Mouse (Mus musculus) left cerebral cortex, postnatal 25 days (tissue): ENCODE results near the gene Mosmo. TPM values are rescaled to one million over a fixed set of nuclear protein-coding genes. Genes with fewer than 3 reads are reported as not detected.
"Not testable (repeated sequence)": the region's sequence is repeated elsewhere in the genome, so short reads cannot be mapped to it uniquely, and the experiment has no call there.

Experiments used
- DNase-seq, 2 experiments: peaks; one replicate each; pipeline ENCODE4 v3.0.0; 2022; ENCODE audit warnings: low spot score in 2 of 2, mixed read lengths in 1 of 2
- intact Hi-C: fragments of 180-260 bp; cut with DNase I; formaldehyde crosslinking; loops from one replicate; pipeline ENCODE4 v1.15.1; 2025
- total RNA-seq, 2 experiments: library from RNA; stranded (reverse); gene quantifications; 2 replicates each; pipeline ENCODE4 v1.2.3; 2021

Gene Mosmo
- total RNA-seq, 2 experiments from 2014 or later = 70.4 to 83.7 TPM

GRCm38 (mm10) chr7:120695196-120695595 lies 17.8 kb downstream of the Mosmo start:
- DNase-seq = no peak
- intact Hi-C loops = loop anchor here (2.0 kb wide), 1 partner anchor 16 kb away; no protein-coding TSS in a partner anchor

DNA sequence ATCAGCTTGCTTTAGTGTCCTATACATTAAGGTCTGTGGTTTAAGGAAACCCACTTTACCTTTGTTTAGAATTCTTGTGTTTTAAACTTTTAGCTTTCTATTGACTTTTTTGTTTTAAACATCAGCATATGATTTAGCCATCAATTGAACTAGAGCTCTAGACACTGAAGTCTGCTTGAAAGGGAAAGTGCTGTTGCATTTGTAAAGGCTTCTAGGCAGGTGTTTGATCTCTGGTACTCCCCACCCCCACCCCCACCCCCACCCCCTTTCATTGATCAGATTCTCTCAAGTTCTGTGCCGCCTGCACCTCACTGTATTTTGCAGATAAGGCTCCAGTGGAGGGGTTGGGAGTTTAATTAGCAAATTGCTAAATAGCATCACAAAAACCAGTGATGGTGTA lies 18.2 kb downstream of the Mosmo start:
- DNase-seq = no peak
- intact Hi-C loops = loop anchor here (2.0 kb wide), 1 partner anchor 15 kb away; no protein-coding TSS in a partner anchor

DNA sequence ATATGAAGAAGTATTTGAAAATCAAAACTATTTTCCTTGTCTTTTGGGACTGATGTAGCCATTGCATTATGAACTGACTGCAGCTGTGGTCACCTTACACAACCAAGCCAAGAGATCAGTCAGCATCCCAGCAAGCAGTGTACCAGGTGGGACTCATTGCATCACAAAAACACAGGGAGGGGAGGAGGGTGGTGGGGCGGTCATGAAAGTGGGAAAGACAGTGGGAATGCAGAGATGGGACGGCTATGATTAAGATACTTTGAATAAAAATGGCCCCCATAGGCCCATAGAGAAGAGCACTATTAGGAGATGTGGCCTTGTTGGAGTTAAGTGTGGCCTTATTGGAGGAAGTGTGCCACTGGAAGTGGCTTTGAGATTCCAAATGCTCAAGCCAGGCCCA lies 18.9 kb downstream of the Mosmo start:
- intact Hi-C loops = no loop called here
- no peak for DNase-seq

- DNase-seq = no peak
- intact Hi-C loops = no loop called here
Observed at GRCm38 (mm10) chr7:120699586-120699985, 22.2 kb downstream of the Mosmo start.

DNA sequence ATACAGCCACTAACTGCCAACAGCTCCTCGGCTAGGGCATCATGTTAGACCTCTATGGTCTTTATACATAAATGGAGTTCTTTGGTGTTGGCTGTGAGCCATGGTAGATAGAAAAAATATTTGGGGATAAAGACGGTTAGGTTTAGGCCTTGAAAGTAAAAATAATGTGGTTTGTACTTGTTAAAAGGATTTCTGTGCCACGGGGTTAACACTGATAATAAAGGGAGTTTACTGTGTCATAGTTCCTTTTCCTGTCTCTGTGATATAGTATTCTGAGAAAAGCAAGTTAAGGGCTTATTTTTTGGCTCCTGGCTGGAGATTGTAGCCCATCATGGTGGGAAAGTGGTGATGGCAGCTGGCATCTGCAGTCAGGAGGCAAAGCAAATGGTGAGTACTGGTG lies 26.5 kb downstream of the Mosmo start:
- intact Hi-C loops = no loop called here
- no peak for DNase-seq

- DNase-seq = peak in 1 of 2 experiments; percentile 88
- intact Hi-C loops = loop anchor here (1.0 kb wide), 1 partner anchor 113 kb away; no protein-coding TSS in a partner anchor
Observed at GRCm38 (mm10) chr7:120712071-120712470, 34.7 kb downstream of the Mosmo start.

- no peak for DNase-seq
- intact Hi-C loops = no loop called here
Observed at GRCm38 (mm10) chr7:120713225-120713624, 35.8 kb downstream of the Mosmo start.

DNA sequence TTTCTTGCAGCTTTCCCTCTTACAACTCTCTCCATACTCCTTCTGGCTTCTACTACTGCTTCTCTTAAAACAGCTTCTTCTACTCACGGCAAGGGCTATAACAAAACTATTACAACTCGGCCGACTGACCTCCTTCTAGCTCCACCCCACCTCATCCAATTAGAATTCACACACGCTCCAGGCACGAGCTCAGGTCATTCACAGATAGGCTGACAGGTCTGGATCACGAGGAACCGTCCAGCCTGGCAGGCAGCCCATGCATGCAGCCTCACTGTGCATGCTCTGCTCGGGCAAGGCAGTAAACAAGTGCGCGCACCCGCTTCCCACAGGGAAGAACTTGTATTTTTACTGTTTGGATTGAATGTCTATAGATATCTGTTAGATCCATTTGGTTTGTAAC lies 36.5 kb downstream of the Mosmo start:
- DNase-seq, intact Hi-C loops: not testable (repeated sequence)

DNA sequence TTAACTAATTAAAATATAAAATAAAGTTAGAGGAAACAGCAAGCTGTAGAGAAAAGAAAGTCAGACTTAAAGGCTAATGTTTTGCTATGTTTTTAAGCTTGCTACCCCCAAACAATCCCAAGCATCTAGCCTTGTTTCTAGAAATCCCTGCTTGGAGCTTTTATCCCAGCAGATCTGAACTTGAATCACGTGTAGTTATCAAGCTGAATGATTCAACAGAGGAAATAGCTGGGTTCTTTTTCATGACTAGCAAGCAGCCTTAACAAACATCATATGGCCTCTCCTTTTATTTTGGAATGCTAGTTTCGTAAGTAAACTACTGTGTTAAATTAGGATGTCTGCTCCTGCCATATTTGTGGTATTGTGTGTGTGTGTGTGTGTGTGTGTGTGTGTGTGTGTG lies 39.8 kb downstream of the Mosmo start:
- intact Hi-C loops = no loop called here
- DNase-seq = no peak

DNA sequence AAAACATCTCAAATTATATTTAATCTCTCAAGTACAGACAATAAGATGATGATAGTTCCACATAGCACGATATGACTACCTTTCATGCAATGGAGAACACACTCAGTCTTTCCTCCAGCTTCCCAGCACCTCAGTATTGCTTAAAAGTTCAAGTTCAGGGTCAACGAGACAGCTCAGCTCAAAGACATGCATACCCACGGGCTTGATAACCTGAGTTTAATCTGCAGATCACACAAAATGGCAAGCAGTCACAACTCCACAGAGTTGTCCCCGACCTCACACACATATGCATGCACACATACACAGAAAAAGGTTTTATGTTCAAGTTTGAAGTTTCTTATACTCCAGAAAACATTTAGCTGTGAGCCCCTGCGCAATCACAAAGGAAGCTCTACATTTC lies 43.6 kb downstream of the Mosmo start:
- intact Hi-C loops = no loop called here
- DNase-seq = no peak

GRCm38 (mm10) chr7:120721456-120721855 lies 44.0 kb downstream of the Mosmo start:
- intact Hi-C loops = no loop called here
- no peak for DNase-seq

GRCm38 (mm10) chr7:120722063-120722462 lies 44.6 kb downstream of the Mosmo start:
- DNase-seq = no peak
- intact Hi-C loops = no loop called here

GRCm38 (mm10) chr7:120722839-120723278 lies 45.4 kb downstream of the Mosmo start:
- intact Hi-C loops = no loop called here

DNA sequence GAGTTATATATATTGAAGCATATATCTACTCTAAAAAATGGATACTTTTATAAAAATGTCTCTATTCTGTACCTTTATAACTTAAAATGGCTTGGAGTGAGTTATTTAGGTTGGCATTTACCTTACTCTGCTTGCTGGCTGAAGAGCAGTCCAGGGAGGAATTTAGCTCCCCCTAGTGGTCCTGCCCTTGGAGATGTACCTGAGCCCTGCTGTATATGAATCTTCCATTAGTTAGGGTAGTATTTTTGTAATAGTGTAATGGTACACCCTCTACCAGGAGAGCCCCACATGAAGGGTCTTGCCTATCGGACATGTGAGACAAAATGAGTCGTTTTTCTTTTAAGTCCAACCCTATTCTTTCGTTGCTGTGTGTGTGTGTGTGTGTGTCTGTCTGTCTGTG lies 50.2 kb downstream of the Mosmo start:
- DNase-seq = peak in 1 of 2 experiments; percentile 68
- intact Hi-C loops = loop anchor here (5.0 kb wide), 1 partner anchor 50 kb away; the partner anchor contains the start of gene Mosmo

More at GRCm38 (mm10) chr7:120722839-120723278, 45.4 kb downstream of the Mosmo start:
- DNase-seq = peak; percentile 34 to 68

DNA sequence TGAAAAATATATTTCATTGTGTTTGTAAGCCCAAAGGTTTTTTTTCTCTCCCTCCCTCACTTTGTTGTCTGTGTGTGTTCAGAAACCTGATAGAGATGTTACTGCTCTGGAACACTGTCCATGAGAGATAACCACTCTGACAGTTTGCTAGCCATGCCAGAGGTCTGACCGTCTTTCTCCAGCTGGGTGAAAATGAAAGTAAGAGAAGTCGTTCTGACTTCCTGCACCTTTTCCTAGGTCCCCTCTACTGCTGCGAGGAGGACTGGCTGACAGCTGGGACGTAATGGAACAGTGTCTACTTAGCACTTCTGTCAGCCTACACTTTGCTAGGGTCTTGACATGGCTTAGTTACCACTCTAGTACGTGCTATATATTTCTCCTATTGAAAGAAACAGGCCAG lies 52.2 kb downstream of the Mosmo start:
- DNase-seq = no peak
- intact Hi-C loops = loop anchor here (5.0 kb wide), 1 partner anchor 52 kb away; the partner anchor contains the start of gene Mosmo

DNA sequence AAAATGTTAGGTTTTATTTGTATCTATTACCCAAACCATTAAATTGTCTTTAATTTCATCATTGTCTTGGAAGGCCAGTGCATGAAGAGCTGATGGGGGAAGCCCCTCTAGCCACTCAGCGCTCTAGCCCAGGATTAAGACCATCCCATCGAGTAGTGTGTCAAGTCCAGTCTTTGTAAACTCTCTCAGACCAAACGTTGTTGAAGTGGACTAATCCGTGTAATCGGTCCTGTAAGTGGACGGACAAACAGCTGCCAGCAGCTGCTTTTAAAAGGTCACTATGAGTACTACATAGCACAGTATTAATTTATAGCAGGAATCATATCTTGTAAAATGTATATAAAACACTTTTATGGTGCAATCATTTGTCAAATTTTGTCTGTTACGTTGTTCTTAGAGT lies 55.5 kb downstream of the Mosmo start:
- intact Hi-C loops = no loop called here
- no peak for DNase-seq

DNA sequence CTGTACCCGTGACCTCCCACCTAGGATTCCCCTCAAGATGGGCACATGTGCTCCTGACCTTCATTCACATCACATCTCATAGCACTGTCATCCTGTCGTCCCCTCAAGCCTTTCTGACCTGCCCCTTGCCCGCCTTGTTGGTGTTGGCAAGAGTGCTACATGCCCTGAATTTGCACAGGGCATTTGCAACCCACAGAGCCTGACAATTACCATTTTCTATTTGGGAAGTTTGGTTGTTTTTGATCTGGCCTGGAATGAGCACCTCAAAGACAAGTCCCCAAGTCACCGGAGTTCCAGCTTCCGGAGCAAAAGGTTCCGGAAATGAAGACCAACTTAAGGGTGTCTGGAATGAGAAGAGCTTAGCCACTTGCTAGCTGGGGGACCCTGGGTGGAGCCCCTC lies 61.6 kb downstream of the Mosmo start, which contains the start of gene Vwa3a:
Gene Vwa3a, plus strand, starts transcription at position 301 of the 400 bp plus-strand sequence.
- intact Hi-C loops = no loop called here
- no peak for DNase-seq

DNA sequence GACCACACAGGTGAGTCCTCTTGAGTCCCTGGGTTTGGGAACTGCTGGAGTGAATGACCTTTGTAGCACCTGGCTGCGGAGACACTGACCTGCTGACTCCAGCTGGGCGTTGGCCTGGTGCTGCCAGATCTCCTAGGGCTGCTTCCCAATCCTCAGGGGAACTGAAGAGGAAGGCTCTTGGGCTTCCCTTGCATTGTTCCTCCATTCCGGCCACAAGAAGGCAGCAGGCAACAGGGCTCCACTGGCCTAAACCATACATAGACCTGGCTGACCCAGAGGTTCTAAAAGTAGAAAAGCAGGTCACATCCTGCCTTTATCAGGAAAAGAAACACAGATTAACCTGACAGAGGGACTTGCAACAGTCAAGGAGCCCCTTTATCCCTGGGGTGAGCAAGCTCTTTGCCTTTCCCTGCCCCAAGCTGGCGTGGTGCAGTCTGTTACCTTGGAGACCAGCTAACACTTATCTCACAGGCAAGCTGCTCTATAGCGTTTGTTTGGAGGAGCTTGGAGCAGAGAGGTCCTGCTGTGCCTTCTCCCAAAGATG lies 62.2 kb downstream of the Mosmo start:
- intact Hi-C loops = no loop called here
- peak; percentile 50 to 74 for DNase-seq

DNA sequence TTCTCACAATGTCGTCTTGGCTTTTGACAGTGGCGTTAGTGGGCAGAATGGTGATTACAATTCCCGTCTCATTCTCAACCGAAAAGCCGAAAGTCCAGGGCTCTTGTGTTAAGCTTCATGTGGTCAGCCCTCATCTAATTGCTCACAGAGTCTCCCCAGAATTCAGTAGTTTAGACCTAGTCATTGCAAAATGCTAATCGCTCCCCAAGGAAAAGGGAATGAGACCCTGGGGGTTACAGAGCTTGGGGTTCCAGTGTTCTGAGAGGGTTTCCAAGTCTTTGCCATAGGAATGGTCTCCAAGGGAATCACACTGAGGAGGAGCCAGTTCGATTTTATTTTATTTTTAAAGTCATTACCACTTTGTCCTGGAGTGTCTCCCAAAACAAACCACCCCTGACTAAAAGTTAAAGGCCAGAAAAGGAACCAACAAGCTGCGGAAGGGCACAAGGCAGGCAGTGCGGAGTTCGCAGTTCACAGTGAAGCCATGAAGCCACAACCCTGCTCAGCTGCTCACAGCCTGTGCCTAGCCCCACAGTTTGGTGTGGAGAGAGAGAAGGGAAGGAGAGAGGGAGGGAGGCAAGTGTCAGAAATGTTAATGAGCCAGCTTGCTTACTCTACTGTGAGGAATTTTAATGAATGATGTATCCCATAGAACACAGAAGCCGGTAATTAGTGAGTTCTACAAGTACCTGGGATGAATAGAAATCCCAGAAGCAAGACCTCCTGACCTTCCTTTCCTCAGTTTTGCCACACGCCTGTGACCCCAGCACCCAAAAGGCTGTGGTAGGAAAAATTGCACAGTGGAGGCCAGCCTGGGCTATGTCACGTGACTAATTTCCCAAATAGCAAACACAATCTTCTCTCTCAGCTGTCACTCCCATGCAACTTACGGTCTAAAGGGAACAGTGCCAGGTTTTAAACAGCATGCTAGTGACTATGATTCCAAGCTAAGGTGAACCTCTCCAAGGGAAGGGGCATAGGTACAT lies 66.2 kb downstream of the Mosmo start:
- no peak for DNase-seq
- intact Hi-C loops = no loop called here

- intact Hi-C loops = no loop called here
- no peak for DNase-seq
Observed at GRCm38 (mm10) chr7:120744606-120745005, 67.2 kb downstream of the Mosmo start.
